ENCODE assay signal across 8 mouse cellular contexts in the genomic region with DNA sequence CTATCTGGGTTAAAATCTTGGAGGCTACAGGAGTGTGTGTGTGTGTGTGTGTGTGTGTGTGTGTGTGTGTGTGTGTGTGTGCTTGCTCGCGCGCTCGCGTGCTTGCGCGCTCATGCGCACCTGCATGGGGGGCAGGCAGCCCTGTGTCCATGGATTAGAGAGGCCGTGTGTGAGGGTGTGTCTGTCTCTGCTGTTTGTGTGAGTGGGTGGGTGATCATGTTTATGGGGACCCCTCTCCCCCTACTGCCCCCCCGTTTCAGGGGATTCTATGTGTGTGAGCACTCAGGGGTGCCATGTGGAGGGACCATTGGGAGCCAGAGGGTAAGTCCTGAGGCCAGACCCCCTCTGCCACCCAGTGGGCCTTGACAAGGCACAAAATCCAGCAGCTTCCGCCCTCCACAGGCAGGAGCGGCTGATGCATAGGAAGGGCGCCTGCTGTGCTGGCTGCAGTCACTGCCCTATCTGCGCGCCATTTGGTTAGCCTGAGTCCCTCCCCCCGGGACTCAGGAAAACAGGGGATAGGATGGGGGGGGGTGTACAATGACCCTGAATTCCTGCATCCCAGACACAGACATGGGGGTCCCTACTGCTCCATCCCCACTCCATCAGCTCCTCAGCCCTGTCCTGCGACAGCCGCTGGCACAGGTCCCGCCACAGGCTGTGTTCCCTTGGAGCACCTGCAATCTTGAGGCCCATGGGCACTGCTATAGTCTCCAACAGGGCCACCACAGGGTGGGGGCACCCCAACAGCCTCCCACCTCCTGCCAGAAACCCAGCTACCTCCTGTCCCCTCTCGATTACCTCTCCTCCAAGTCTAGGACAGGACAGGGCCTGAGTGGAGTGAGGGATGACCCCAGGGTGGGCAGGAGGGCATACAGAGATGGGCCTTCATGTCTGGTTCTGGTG. TPM values are rescaled to one million over a fixed set of nuclear protein-coding genes. Genes with fewer than 3 reads are reported as not detected.
DNase-seq lines count a peak whose midpoint lies in the region; ATAC-seq and TF ChIP-seq lines count a peak whose summit lies in the region.

No protein-coding gene starts in this region.

- no peak overlapping the region for H3K9ac ChIP-seq in intestine, embryonic 16.5 days (ENCODE audit: low read depth, low read length)
- H3K9ac ChIP-seq in stomach, postnatal 0 days (ENCODE audit: low read length): no peak overlapping the region

- peak overlapping the region; percentile 4 for H3K4me3 ChIP-seq in intestine, embryonic 16.5 days (ENCODE audit: low read length)
- H3K4me3 ChIP-seq in stomach, postnatal 0 days (ENCODE audit: low read depth, low read length): no peak overlapping the region

- TF ChIP-seq CTCF in stomach, postnatal 0 days (IDR thresholded peaks at IDR 0.05; ENCODE audit: low read depth): 0 out of 2 replicates have a peak, but pooled peaks have one; percentile 9

- no peak for TF ChIP-seq EP300 in stomach, postnatal 0 days (optimal IDR thresholded peaks at IDR 0.05)

- H3K27ac ChIP-seq in intestine, embryonic 16.5 days (ENCODE audit: low read length): no peak overlapping the region
- H3K27ac ChIP-seq in stomach, postnatal 0 days (replicated peaks): no peak overlapping the region

- H3K36me3 ChIP-seq in intestine, embryonic 16.5 days (ENCODE audit: control insufficient read depth, insufficient read depth, low read length): no peaks in the 10 kb centered on the region
- no peaks in the 10 kb centered on the region for H3K36me3 ChIP-seq in stomach, postnatal 0 days (ENCODE audit: control insufficient read depth, insufficient read depth, low read length)

- H3K4me1 ChIP-seq in intestine, embryonic 16.5 days (ENCODE audit: control insufficient read depth, insufficient read depth, low read length): no peaks in the 10 kb centered on the region
- no peaks in the 10 kb centered on the region for H3K4me1 ChIP-seq in stomach, postnatal 0 days (replicated peaks; ENCODE audit: control insufficient read depth, insufficient read depth)

- H3K4me2 ChIP-seq in intestine, embryonic 16.5 days (ENCODE audit: low read depth, low read length): no peak overlapping the region; the same call in 1 of the 2 replicates
- no peak overlapping the region for H3K4me2 ChIP-seq in stomach, postnatal 0 days (replicated peaks; ENCODE audit: low read depth)

- H3K27me3 ChIP-seq in intestine, embryonic 16.5 days (replicated peaks; ENCODE audit: control insufficient read depth, insufficient read depth, low read length): peaks cover 70% of the 10 kb centered on the region
- H3K27me3 ChIP-seq in stomach, postnatal 0 days (ENCODE audit: control insufficient read depth, insufficient read depth, low read length): peaks cover 12% of the 10 kb centered on the region; the same call in 1 of the 2 replicates

- no peaks in the 10 kb centered on the region for H3K9me3 ChIP-seq in intestine, embryonic 16.5 days (ENCODE audit: control insufficient read depth, low read length)
- H3K9me3 ChIP-seq in stomach, postnatal 0 days (ENCODE audit: control insufficient read depth, low read length): no peaks in the 10 kb centered on the region

- peak; percentile 54 for ATAC-seq in cerebellum, adult (ENCODE audit: insufficient number of reproducible peaks, low FRiP score, low TSS enrichment)
- no peak for ATAC-seq in intestine, embryonic 16.5 days
- peak; percentile 23; the same call in 1 of the 2 replicates for ATAC-seq in stomach, postnatal 0 days (ENCODE audit: low FRiP score, low TSS enrichment)

- 5% methylated on average over 20 of the region's 20 CpGs for WGBS in intestine, embryonic 16.5 days
- 17% methylated on average over 20 of the region's 20 CpGs for WGBS in stomach, postnatal 0 days

- no peak for DNase-seq in cerebellum, postnatal 4 days (ENCODE audit: low spot score in 2 of 2)
- peak; percentile 67 to 77 for DNase-seq in right cerebral cortex, postnatal 10 days (ENCODE audit: low spot score in 2 of 2)
- no peak for DNase-seq in right cerebral cortex, postnatal 14 days
- DNase-seq in stomach, postnatal 0 days (ENCODE audit: low spot score): no peak
- no peak for DNase-seq in layer of hippocampus, adult 9-11 months
- DNase-seq in spleen, postnatal 14 days (ENCODE audit: low spot score in 2 of 2): no peak

RNA-seq across cellular contexts. Expression of gene Lrrc4b, which starts 14.7 kb away (rescaled TPM):
- polyA plus RNA-seq in intestine, embryonic 16.5 days (2015; fragmentation: Nextera tagmentation; extraction: Ambion mirVana): 0.31 and 0.43 TPM in 2 replicates
- polyA plus RNA-seq in stomach, postnatal 0 days (2015; fragmentation: Nextera tagmentation; extraction: Ambion mirVana): 0.36 and 0.52 TPM in 2 replicates

RNA-seq across cellular contexts. Expression of gene Aspdh, which starts 21.7 kb away (rescaled TPM):
- 2.3 and 2.4 TPM in 2 replicates for polyA plus RNA-seq in intestine, embryonic 16.5 days (2015; fragmentation: Nextera tagmentation; extraction: Ambion mirVana)
- 0.12 and 0.21 TPM in 2 replicates for polyA plus RNA-seq in stomach, postnatal 0 days (2015; fragmentation: Nextera tagmentation; extraction: Ambion mirVana)

RNA-seq across cellular contexts. Expression of gene Josd2, which starts 24.3 kb away (rescaled TPM):
- polyA plus RNA-seq in intestine, embryonic 16.5 days (2015; fragmentation: Nextera tagmentation; extraction: Ambion mirVana): 83.5 and 86.3 TPM in 2 replicates
- 32.8 and 33.7 TPM in 2 replicates for polyA plus RNA-seq in stomach, postnatal 0 days (2015; fragmentation: Nextera tagmentation; extraction: Ambion mirVana)

RNA-seq across cellular contexts. Expression of gene Emc10, which starts 52.8 kb away (rescaled TPM):
- polyA plus RNA-seq in intestine, embryonic 16.5 days (2015; fragmentation: Nextera tagmentation; extraction: Ambion mirVana): 77.2 and 87.0 TPM in 2 replicates
- polyA plus RNA-seq in stomach, postnatal 0 days (2015; fragmentation: Nextera tagmentation; extraction: Ambion mirVana): 60.7 and 65.5 TPM in 2 replicates

RNA-seq across cellular contexts. Expression of gene Fam71e1, which starts 52.9 kb away (rescaled TPM):
- polyA plus RNA-seq in intestine, embryonic 16.5 days (2015; fragmentation: Nextera tagmentation; extraction: Ambion mirVana): 5.9 and 6.2 TPM in 2 replicates
- 5.9 and 8.3 TPM in 2 replicates for polyA plus RNA-seq in stomach, postnatal 0 days (2015; fragmentation: Nextera tagmentation; extraction: Ambion mirVana)

Comparison
In these comparisons a context has a peak if more than half of its experiments do, and no peak if none do; other contexts are left out.
1. DNase-seq: peak in right cerebral cortex, postnatal 10 days (2 of 2); none in cerebellum, postnatal 4 days (0 of 2), right cerebral cortex, postnatal 14 days (single experiment), stomach, postnatal 0 days (single experiment), layer of hippocampus, adult 9-11 months (single experiment) and spleen, postnatal 14 days (0 of 2).